ENCODE assay signal across 12 mouse cellular contexts in genomic region chr7:112984704-112985577, GRCm38 (mm10). TPM values are rescaled to one million over a fixed set of nuclear protein-coding genes. Genes with fewer than 3 reads are reported as not detected.
DNase-seq lines count a peak whose midpoint lies in the region; ATAC-seq lines count a peak whose summit lies in the region.
"Had no signal": no experiment of that assay in that cellular context is flagged by ENCODE, and none has a peak within 500 bp of the region (broad histone marks: within the 10 kb centered on the region; RNA-seq: fewer than 3 reads in every experiment).

No protein-coding gene starts in this region.

- H3K27ac ChIP-seq in hindbrain, embryonic 10.5 days, result peak overlapping the region; percentile 1; the same call in 1 of the 2 replicates
- H3K27ac ChIP-seq in hindbrain, embryonic 14.5 days, result no peak overlapping the region
- H3K27ac ChIP-seq in intestine, embryonic 16.5 days (ENCODE audit: low read length), result no peak overlapping the region
- H3K27ac ChIP-seq in forebrain, embryonic 14.5 days (ENCODE audit: low read depth, low read length), result no peak overlapping the region
- H3K27ac ChIP-seq: hindbrain, embryonic 13.5 days; limb, embryonic 13.5 days had no signal

- WGBS in hindbrain, embryonic 10.5 days, result 71% methylated on average over 17 of the region's 17 CpGs
- WGBS in hindbrain, embryonic 14.5 days, result 60% methylated on average over 17 of the region's 17 CpGs
- WGBS in intestine, embryonic 16.5 days, result 43% methylated on average over 17 of the region's 17 CpGs
- 68% methylated on average over 17 of the region's 17 CpGs for WGBS in forebrain, embryonic 14.5 days

- no peaks in the 10 kb centered on the region for H3K36me3 ChIP-seq in hindbrain, embryonic 10.5 days
- no peaks in the 10 kb centered on the region for H3K36me3 ChIP-seq in hindbrain, embryonic 14.5 days (replicated peaks; ENCODE audit: control insufficient read depth, insufficient read depth)
- no peaks in the 10 kb centered on the region for H3K36me3 ChIP-seq in intestine, embryonic 16.5 days (ENCODE audit: control insufficient read depth, insufficient read depth, low read length)
- H3K36me3 ChIP-seq in forebrain, embryonic 14.5 days (ENCODE audit: control insufficient read depth, insufficient read depth, low read length), result no peaks in the 10 kb centered on the region
- H3K36me3 ChIP-seq: hindbrain, embryonic 13.5 days; limb, embryonic 13.5 days had no signal

- no peak overlapping the region for H3K9ac ChIP-seq in hindbrain, embryonic 14.5 days
- H3K9ac ChIP-seq in intestine, embryonic 16.5 days (ENCODE audit: low read depth, low read length), result no peak overlapping the region; the same call in 1 of the 2 replicates
- no peak overlapping the region for H3K9ac ChIP-seq in forebrain, embryonic 14.5 days (ENCODE audit: low read length)
- H3K9ac ChIP-seq: limb, embryonic 13.5 days had no signal

- H3K9me3 ChIP-seq in hindbrain, embryonic 10.5 days, result no peaks in the 10 kb centered on the region
- H3K9me3 ChIP-seq in hindbrain, embryonic 14.5 days (ENCODE audit: control insufficient read depth, low read length), result no peaks in the 10 kb centered on the region
- no peaks in the 10 kb centered on the region for H3K9me3 ChIP-seq in intestine, embryonic 16.5 days (ENCODE audit: control insufficient read depth, low read length)
- H3K9me3 ChIP-seq in forebrain, embryonic 14.5 days (replicated peaks; ENCODE audit: control insufficient read depth, low read length), result no peaks in the 10 kb centered on the region
- H3K9me3 ChIP-seq: hindbrain, embryonic 13.5 days; limb, embryonic 13.5 days had no signal

- ATAC-seq in hindbrain, embryonic 14.5 days (ENCODE audit: low FRiP score), result no peak
- ATAC-seq in intestine, embryonic 16.5 days, result peak; percentile 73
- ATAC-seq in monocyte, adult 5-6 weeks (replicated peaks; ENCODE audit: insufficient number of reproducible peaks, low FRiP score, low TSS enrichment, poor library complexity, severe bottlenecking), result 0 out of 2 replicates have a peak, but pooled peaks have one; percentile 35
- no peak for ATAC-seq in forebrain, embryonic 14.5 days

- no peak overlapping the region for H3K4me3 ChIP-seq in hindbrain, embryonic 10.5 days
- H3K4me3 ChIP-seq in hindbrain, embryonic 14.5 days (replicated peaks; ENCODE audit: low read length), result no peak overlapping the region
- H3K4me3 ChIP-seq in intestine, embryonic 16.5 days (ENCODE audit: low read length), result no peak overlapping the region
- no peak overlapping the region for H3K4me3 ChIP-seq in forebrain, embryonic 14.5 days (ENCODE audit: low read depth, low read length)
- H3K4me3 ChIP-seq: erythroblast, embryonic 14.5 days; hindbrain, embryonic 13.5 days; limb, embryonic 13.5 days had no signal

- no peak overlapping the region for H3K4me2 ChIP-seq in hindbrain, embryonic 14.5 days (replicated peaks)
- no peak overlapping the region for H3K4me2 ChIP-seq in intestine, embryonic 16.5 days (ENCODE audit: low read depth, low read length)
- H3K4me2 ChIP-seq in forebrain, embryonic 14.5 days (ENCODE audit: low read length), result no peak overlapping the region
- H3K4me2 ChIP-seq: hindbrain, embryonic 13.5 days; limb, embryonic 13.5 days had no signal

- peaks cover 16% of the 10 kb centered on the region for H3K4me1 ChIP-seq in hindbrain, embryonic 10.5 days (replicated peaks)
- no peaks in the 10 kb centered on the region for H3K4me1 ChIP-seq in hindbrain, embryonic 14.5 days (replicated peaks; ENCODE audit: control insufficient read depth, insufficient read depth, low read length)
- H3K4me1 ChIP-seq in intestine, embryonic 16.5 days (ENCODE audit: control insufficient read depth, insufficient read depth, low read length), result peaks cover 15% of the 10 kb centered on the region
- peaks cover 5% of the 10 kb centered on the region; the same call in 1 of the 2 replicates for H3K4me1 ChIP-seq in forebrain, embryonic 14.5 days (ENCODE audit: control insufficient read depth, insufficient read depth, low read length)
- H3K4me1 ChIP-seq: hindbrain, embryonic 13.5 days had no signal

- H3K27me3 ChIP-seq in hindbrain, embryonic 10.5 days (ENCODE audit: insufficient read depth, poor library complexity, severe bottlenecking), result no peaks in the 10 kb centered on the region
- H3K27me3 ChIP-seq in hindbrain, embryonic 14.5 days (ENCODE audit: control insufficient read depth, insufficient read depth, low read length), result no peaks in the 10 kb centered on the region
- H3K27me3 ChIP-seq in intestine, embryonic 16.5 days (replicated peaks; ENCODE audit: control insufficient read depth, insufficient read depth, low read length), result no peaks in the 10 kb centered on the region
- no peaks in the 10 kb centered on the region for H3K27me3 ChIP-seq in forebrain, embryonic 14.5 days (replicated peaks; ENCODE audit: control insufficient read depth, insufficient read depth, low read length)
- H3K27me3 ChIP-seq: CH12.LX; limb, embryonic 13.5 days had no signal

- no peak for DNase-seq in hindbrain, embryonic 10.5 days (ENCODE audit: low spot score)
- DNase-seq in hindbrain, embryonic 14.5 days (ENCODE audit: low spot score), result no peak
- DNase-seq in adrenal gland, postnatal 14 days, result peak; percentile 72
- no peak for DNase-seq in retina, postnatal 1 day
- no peak for DNase-seq in frontal cortex, postnatal 36 days (ENCODE audit: low spot score in 2 of 2)
- DNase-seq in forebrain, embryonic 14.5 days (ENCODE audit: low spot score), result no peak

RNA-seq across cellular contexts. Expression of gene Rassf10, which starts 31.2 kb away (rescaled TPM):
- 0.51 and 0.92 TPM in 2 replicates for polyA plus RNA-seq in hindbrain, embryonic 10.5 days (2016; fragmentation: Nextera tagmentation; extraction: Ambion mirVana)
- 2.6 and 3.1 TPM in 2 replicates for polyA plus RNA-seq in hindbrain, embryonic 14.5 days (2014; fragmentation: Nextera tagmentation; extraction: Ambion mirVana)
- total RNA-seq in adrenal gland, postnatal 14 days (2021), result 4.7 and 5.2 TPM in 2 replicates
- polyA plus RNA-seq in intestine, embryonic 16.5 days (2015; fragmentation: Nextera tagmentation; extraction: Ambion mirVana), result 0.99 and 1.1 TPM in 2 replicates
- not detected in 3 replicates for total RNA-seq in monocyte, adult 5-6 weeks (2017)
- 1.4 and 1.5 TPM in 2 replicates for polyA plus RNA-seq in forebrain, embryonic 14.5 days (2014; fragmentation: Nextera tagmentation; extraction: Ambion mirVana)
- total RNA-seq: CH12.LX had no signal
- polyA plus RNA-seq: erythroblast, embryonic 14.5 days had no signal

Comparison
In these comparisons a context has a peak if more than half of its experiments do, and no peak if none do; other contexts are left out.
1. ATAC-seq: peak in intestine, embryonic 16.5 days (single experiment) and monocyte, adult 5-6 weeks (single experiment); none in hindbrain, embryonic 14.5 days (single experiment) and forebrain, embryonic 14.5 days (single experiment).